Mouse (Mus musculus) lung, embryonic 15.5 days (tissue): ENCODE measurements at regions not wholly inside any gene's neighbourhood (a gene's known extent, or its start where the extent isn't known, plus 50 kb on each side); places are given as distances from the start of the nearest gene placed in this dataset.
"Not testable (repeated sequence)": the region's sequence is repeated elsewhere in the genome, so short reads cannot be mapped to it uniquely, and the experiment has no call there.

Experiments used
- ATAC-seq: fragments of 200-750 bp; cut with Nextera tagmentation; 2 replicates; pipeline ENCODE4 v1.8.0; 2017; ENCODE audit warnings: moderate number of reproducible peaks, borderline replicate concordance; ENCODE audit not compliant: low FRiP score, low TSS enrichment; ENCODE audit errors: extremely low read depth
- H3K27ac ChIP-seq: fragments of 300-500 bp; sonication (generic); 2 replicates; pipeline ENCODE4 v1.5.1; 2015; ENCODE audit warnings: moderate library complexity, mild to moderate bottlenecking, inconsistent platforms
- H3K27me3 ChIP-seq: fragments of 300-500 bp; sonication (generic); 2 replicates; pipeline ENCODE4 v1.6.1; 2015; ENCODE audit warnings: inconsistent platforms
- H3K36me3 ChIP-seq: fragments of 300-500 bp; sonication (generic); 2 replicates; pipeline ENCODE4 v1.6.1; 2015; ENCODE audit warnings: inconsistent platforms
- H3K4me1 ChIP-seq: fragments of 300-500 bp; sonication (generic); 2 replicates; pipeline ENCODE4 v1.6.1; 2015; ENCODE audit warnings: inconsistent platforms
- H3K4me2 ChIP-seq: fragments of 300-500 bp; sonication (generic); 2 replicates; pipeline ENCODE4 v1.6.1; 2015; ENCODE audit warnings: inconsistent platforms, mild to moderate bottlenecking, moderate library complexity
- H3K4me3 ChIP-seq: fragments of 300-500 bp; sonication (generic); 2 replicates; pipeline ENCODE4 v1.5.1; 2015; ENCODE audit warnings: mild to moderate bottlenecking, inconsistent platforms
- H3K9ac ChIP-seq: fragments of 300-500 bp; sonication (generic); 2 replicates; pipeline ENCODE4 v1.6.1; 2015; ENCODE audit warnings: inconsistent platforms
- H3K9me3 ChIP-seq: fragments of 300-500 bp; sonication (generic); 2 replicates; pipeline ENCODE4 v1.6.1; 2016; ENCODE audit warnings: inconsistent platforms
- WGBS: fragments of 180-500 bp; shearing (Covaris S2); methylation state at CpG from one replicate; pipeline ENCODE4 v1.1.7; 2015; 5-methylcytosine and 5-hydroxymethylcytosine counted together

DNA sequence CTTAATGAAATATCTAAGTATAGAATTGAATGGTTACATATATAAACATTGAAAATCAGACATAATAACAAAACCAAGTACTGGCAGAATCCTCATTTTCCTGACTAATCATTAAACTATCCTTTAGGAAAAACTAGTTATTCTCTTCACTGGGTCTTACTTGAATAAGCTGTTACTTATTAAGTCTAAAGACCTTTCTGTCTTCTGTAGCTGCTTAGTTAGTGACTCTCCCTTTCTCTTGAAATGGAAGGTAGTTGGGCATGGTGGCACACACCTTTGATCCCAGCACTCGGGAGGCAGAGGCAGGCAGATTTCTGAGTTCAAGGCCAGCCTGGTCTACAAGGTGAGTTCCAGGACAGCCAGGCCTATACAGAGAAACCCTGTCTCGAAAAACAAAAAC is 135.9 kb upstream of the Abcb5 start:
- not testable (repeated sequence) for ATAC-seq, H3K9me3 ChIP-seq, H3K4me3 ChIP-seq, H3K4me1 ChIP-seq, H3K9ac ChIP-seq, H3K36me3 ChIP-seq, H3K4me2 ChIP-seq, H3K27me3 ChIP-seq, H3K27ac ChIP-seq
- WGBS: 87% methylated on average over 2 of the region's 2 CpGs

DNA sequence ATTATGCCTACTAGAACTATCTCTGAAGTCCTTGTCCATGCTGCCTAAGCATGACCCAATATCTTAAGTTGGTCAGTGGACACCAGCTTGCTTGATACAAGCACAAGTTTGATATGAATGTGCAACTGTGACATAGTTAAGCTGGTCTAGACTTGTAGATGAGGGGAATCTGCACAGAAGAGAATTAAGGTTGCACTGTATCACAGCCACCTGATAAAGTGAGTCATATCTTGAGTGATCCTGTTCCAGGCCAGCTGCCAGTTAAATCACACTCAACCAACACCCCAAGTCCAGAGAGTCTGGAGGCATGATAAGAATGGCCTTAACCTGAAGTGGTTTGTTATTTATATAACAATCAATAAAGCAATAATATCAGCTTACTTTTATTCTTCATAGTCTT is 133.5 kb upstream of the Abcb5 start:
- Histone ChIP-seq H3K36me3 (no peaks in the 10 kb centered on the region), H3K27me3 (no peaks in the 10 kb centered on the region), H3K9me3 (no peaks in the 10 kb centered on the region), H3K27ac (no peak overlapping the region; the same call in 1 of the 2 replicates), H3K4me1 (no peaks in the 10 kb centered on the region; the same call in 1 of the 2 replicates), H3K4me3 (no peak overlapping the region), H3K9ac (no peak overlapping the region), H3K4me2 (no peak overlapping the region)
- no peak for ATAC-seq

DNA sequence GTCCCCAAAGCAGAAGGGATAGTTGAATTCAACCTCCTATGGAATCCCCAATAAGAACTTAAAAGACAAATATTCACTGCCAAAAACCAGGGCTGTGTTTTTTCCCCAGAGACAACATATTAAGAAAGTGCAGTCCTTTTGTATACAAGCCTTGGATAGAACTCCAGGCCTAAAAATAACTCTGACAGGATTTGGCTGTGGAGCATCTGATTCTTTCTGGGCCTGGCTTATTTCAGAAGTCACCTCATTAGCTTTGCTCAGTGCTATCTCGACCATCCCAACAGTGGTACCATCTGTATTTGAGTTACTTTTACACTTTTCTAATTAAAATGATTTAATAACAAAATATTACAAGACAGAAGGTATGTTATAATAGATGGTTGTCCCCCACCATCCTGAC is 131.6 kb upstream of the Abcb5 start:
- WGBS: 17% methylated on average over 1 of the region's 1 CpGs
- Histone ChIP-seq H3K27me3 (no peaks in the 10 kb centered on the region), H3K4me1 (peaks cover 6% of the 10 kb centered on the region), H3K9ac (no peak overlapping the region), H3K9me3 (no peaks in the 10 kb centered on the region), H3K4me3 (no peak overlapping the region), H3K27ac (peak overlapping the region; percentile 83), H3K36me3 (no peaks in the 10 kb centered on the region), H3K4me2 (no peak overlapping the region)
- peak; percentile 91 for ATAC-seq

DNA sequence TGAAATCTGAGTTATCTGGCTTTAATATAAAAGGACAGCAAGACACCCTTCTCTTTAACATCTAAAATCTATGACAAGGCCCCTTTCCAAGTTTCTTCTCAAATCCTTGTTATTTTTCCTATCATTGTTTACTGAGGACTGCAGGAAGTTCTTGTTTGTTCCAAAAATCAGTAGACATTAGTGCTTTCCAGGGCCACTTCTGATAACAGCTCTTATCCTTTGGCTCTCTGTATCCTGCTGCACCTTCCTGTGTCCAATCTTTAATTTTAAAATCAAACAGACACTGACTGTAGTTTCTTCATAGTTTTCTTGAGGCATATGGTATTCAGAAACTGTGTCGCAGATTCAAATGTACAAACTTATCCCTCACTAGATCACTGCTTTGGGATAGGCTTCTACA is 128.1 kb upstream of the Abcb5 start:
- H3K4me1 ChIP-seq: peaks cover 6% of the 10 kb centered on the region
- H3K27me3 ChIP-seq: no peaks in the 10 kb centered on the region
- no peaks in the 10 kb centered on the region for H3K36me3 ChIP-seq
- no peak overlapping the region for H3K4me2 ChIP-seq
- no peak for ATAC-seq
- no peak overlapping the region for H3K27ac ChIP-seq
- no peak overlapping the region for H3K9ac ChIP-seq
- 77% methylated on average over 1 of the region's 1 CpGs for WGBS
- H3K4me3 ChIP-seq: no peak overlapping the region
- no peaks in the 10 kb centered on the region for H3K9me3 ChIP-seq

DNA sequence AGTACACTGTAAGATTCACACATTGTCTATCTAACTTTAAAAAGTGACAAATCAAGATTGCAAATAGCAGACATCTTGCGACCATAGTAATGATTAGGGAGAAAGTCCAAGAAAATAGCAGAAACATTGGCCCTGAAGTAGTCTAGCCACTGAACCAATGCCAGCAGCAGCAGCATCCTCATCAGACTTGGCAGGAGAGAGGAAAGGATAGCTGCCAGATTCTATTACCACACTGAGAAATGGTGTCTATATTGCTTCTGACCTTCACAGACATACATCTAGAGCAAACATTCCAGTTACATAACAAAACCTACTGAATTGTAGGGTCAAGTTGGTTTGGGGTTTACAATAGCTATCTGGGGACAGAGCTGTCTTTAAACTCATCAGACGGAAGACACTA is 127.2 kb upstream of the Abcb5 start:
- peak; percentile 52; the same call in 1 of the 2 replicates for ATAC-seq

DNA sequence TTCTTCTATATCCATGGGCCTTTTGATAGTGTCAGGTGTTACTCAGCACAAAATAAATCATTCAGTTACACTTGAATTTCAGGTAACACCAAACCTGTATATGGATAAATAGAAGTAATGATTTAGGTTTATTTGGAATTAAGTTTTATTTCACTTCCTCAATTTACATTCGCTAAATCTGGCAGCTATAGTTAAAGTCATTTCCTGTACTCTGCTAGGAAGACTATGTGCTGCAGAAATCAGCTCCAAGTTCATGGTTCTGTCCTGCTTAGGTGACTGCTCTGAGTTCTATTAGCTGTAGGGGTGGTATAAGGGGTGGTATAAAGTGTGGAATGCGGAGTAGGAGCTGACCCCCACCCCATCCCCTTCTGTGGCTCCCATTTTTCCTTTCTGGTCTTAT is 123.1 kb upstream of the Abcb5 start:
- no peaks in the 10 kb centered on the region for H3K27me3 ChIP-seq
- peaks cover 10% of the 10 kb centered on the region for H3K4me1 ChIP-seq
- 79% methylated on average over 2 of the region's 2 CpGs for WGBS

More for the DNA sequence above, 127.2 kb upstream of the Abcb5 start:
- no peak overlapping the region for H3K4me2 ChIP-seq
- H3K36me3 ChIP-seq: no peaks in the 10 kb centered on the region
- no peak overlapping the region for H3K4me3 ChIP-seq
- no peak overlapping the region for H3K9ac ChIP-seq
- no peaks in the 10 kb centered on the region for H3K9me3 ChIP-seq
- H3K27ac ChIP-seq: peak overlapping the region; percentile 9; the same call in 1 of the 2 replicates
- H3K4me1 ChIP-seq: peaks cover 6% of the 10 kb centered on the region
- no peaks in the 10 kb centered on the region for H3K27me3 ChIP-seq
- WGBS: 55% methylated on average over 2 of the region's 2 CpGs

DNA sequence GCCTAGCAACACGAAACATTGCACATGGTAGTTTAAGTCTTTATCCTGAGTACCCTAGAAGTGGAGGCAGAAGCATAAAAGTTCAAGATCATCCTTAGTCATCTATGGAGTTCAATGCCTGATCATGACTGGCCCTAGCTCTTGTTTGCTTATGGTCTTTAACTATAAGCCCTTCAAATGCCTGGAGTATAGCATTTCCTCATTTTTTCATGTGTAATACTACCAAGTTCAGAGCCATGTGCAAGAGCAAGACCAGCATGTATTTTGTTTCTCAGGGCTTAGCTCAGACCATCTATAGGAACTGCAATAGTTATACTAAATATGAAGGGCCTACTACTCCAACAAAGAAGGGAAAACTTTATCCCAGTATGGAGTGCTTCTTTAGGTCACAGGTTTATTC is 122.4 kb upstream of the Abcb5 start:
- Histone ChIP-seq H3K9ac (no peak overlapping the region), H3K9me3 (no peaks in the 10 kb centered on the region), H3K27ac (no peak overlapping the region), H3K4me3 (no peak overlapping the region), H3K4me2 (no peak overlapping the region), H3K27me3 (no peaks in the 10 kb centered on the region), H3K36me3 (no peaks in the 10 kb centered on the region), H3K4me1 (peaks cover 10% of the 10 kb centered on the region)
- ATAC-seq: no peak
- WGBS: 76% methylated on average over 1 of the region's 1 CpGs

More for the DNA sequence above, 123.1 kb upstream of the Abcb5 start:
- Histone ChIP-seq H3K4me3 (no peak overlapping the region), H3K9ac (no peak overlapping the region), H3K4me2 (no peak overlapping the region), H3K36me3 (no peaks in the 10 kb centered on the region), H3K27ac (no peak overlapping the region), H3K9me3 (no peaks in the 10 kb centered on the region)
- ATAC-seq: no peak

DNA sequence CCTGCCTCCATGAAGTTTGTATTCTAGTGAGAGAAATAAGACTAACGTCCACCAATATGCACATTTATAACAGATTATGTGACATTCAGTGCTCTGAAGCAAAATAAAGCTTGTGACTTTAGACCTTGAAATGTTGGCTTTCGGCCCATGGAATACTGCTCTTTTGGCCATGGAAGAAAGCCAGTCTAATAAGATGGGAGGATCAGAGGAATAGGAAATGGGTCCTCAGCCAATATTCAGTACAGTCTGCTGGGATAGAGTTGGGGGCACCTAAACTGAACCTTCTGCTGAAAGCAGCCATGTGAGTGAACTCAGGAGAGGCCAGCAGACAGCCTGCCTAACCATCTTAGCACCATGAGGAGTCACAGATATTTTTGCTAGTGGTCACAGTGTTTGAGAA is 118.6 kb upstream of the Abcb5 start:
- H3K36me3 ChIP-seq: no peaks in the 10 kb centered on the region
- H3K9ac ChIP-seq: no peak overlapping the region
- H3K27ac ChIP-seq: 0 out of 2 replicates have a peak overlapping the region, but pooled peaks have one; percentile 37
- H3K4me1 ChIP-seq: peaks cover 4% of the 10 kb centered on the region; the same call in 1 of the 2 replicates
- H3K27me3 ChIP-seq: no peaks in the 10 kb centered on the region
- no peaks in the 10 kb centered on the region for H3K9me3 ChIP-seq
- WGBS: 47% methylated on average over 2 of the region's 2 CpGs
- peak; percentile 78; the same call in 1 of the 2 replicates for ATAC-seq
- H3K4me2 ChIP-seq: no peak overlapping the region
- no peak overlapping the region for H3K4me3 ChIP-seq

DNA sequence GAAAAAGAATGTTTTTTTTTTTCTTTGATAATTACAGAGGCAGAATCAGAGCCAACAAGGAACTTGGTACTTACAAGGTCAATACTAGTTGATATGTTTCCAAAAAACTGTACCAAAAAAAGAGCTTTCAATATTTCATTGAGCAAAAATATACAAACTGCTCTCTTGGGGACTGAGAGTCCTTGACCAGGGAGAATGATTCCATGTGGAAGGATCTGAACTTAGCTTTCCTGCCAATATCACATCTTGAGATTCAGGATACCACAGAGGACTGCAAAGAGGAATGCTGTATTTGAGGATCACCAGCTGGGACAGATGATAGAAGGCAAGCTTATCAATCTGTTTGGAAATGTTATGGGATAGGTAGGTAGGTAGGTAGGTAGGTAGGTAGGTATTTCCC is 116.6 kb upstream of the Abcb5 start:
- Histone ChIP-seq H3K4me1 (peaks cover 4% of the 10 kb centered on the region; the same call in 1 of the 2 replicates), H3K4me2 (no peak overlapping the region), H3K9ac (no peak overlapping the region), H3K27ac (no peak overlapping the region), H3K36me3 (no peaks in the 10 kb centered on the region), H3K27me3 (no peaks in the 10 kb centered on the region), H3K4me3 (no peak overlapping the region), H3K9me3 (no peaks in the 10 kb centered on the region)
- ATAC-seq: no peak

DNA sequence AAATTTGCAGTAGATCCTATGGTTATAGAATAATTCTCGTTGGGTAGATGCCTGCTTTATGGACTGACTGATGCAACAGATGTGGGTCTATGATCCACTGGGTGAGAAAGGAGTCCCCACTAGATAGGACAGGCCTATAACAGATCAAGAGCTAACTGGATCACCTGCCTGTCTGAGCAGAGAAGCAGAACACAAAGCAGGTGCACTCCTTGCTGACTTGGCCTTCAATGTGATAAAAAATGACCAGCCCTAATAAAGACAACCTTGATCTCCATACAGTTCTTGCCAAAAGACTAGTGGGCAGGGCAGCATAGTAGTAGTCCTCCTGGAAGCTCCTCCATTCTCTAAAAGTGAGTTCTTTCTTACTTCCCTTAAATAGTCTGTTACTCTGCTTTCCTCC is 109.6 kb upstream of the Abcb5 start:
- H3K9ac ChIP-seq: no peak overlapping the region
- H3K4me2 ChIP-seq: no peak overlapping the region
- no peak overlapping the region for H3K27ac ChIP-seq
- H3K4me1 ChIP-seq: no peaks in the 10 kb centered on the region
- H3K27me3 ChIP-seq: no peaks in the 10 kb centered on the region
- 77% methylated on average over 1 of the region's 1 CpGs for WGBS
- H3K9me3 ChIP-seq: no peaks in the 10 kb centered on the region
- H3K4me3 ChIP-seq: no peak overlapping the region
- no peak for ATAC-seq
- no peaks in the 10 kb centered on the region for H3K36me3 ChIP-seq

DNA sequence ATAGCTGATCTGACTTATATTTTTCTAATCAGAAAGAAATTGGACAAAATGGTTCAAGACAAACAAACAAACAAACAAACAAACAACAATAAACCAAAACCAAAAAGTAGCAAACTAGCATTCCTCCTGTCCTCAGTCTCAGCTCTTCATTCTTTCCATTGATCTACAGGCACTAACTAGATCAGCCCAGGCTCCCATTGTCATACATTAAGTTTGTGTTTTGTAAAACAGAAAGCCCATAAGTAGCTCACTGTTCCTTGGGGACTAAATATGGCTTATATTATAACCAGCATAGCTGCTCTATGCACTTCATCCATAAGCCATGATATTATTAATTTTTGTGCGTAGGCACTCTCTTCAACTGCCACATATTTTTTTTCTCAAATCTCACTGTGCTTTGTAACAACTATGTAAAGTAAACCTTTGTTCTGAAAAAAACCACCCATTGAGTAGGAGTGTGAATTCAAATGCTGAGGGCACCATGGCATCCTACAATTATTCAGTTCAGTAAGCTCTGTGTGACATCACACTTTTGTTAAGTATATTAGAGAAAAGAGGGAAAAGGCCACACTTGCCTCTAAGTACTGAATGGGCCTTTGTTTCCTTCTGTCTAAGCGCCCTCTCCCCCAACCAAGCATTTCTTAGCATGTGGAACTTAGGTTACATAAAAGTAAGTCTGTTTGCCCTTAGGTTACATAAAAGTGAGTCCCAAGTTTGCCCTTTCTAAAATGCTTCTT is 108.7 kb upstream of the Abcb5 start:
- Histone ChIP-seq H3K9ac (no peak overlapping the region), H3K4me3 (no peak overlapping the region), H3K27me3 (no peaks in the 10 kb centered on the region), H3K9me3 (no peaks in the 10 kb centered on the region), H3K36me3 (no peaks in the 10 kb centered on the region), H3K4me1 (no peaks in the 10 kb centered on the region), H3K27ac (no peak overlapping the region), H3K4me2 (no peak overlapping the region)
- ATAC-seq: no peak
- WGBS: 70% methylated on average over 2 of the region's 2 CpGs

DNA sequence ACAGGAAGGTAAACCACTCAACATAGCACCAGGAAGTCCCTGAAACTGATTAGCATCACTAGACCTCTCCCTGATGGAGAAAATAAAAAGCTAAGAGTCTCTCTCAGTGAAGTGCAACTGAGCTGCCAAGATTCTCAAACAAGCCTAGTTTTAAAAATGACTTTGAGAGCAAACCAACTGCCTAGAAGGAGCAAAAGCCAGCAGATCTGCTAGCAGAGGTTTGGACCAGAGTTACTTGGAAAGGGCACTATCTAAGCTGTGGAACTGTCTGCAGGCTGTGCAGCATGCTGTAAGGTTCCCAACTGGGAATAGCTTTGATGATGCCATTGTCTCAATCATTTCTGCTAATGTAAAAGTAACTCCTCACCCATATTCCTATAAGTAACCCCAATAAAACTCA is 107.9 kb upstream of the Abcb5 start:
- Histone ChIP-seq H3K4me2 (no peak overlapping the region), H3K9ac (no peak overlapping the region), H3K4me3 (no peak overlapping the region), H3K9me3 (no peaks in the 10 kb centered on the region), H3K27ac (no peak overlapping the region), H3K27me3 (no peaks in the 10 kb centered on the region), H3K36me3 (no peaks in the 10 kb centered on the region), H3K4me1 (no peaks in the 10 kb centered on the region)
- ATAC-seq: no peak

DNA sequence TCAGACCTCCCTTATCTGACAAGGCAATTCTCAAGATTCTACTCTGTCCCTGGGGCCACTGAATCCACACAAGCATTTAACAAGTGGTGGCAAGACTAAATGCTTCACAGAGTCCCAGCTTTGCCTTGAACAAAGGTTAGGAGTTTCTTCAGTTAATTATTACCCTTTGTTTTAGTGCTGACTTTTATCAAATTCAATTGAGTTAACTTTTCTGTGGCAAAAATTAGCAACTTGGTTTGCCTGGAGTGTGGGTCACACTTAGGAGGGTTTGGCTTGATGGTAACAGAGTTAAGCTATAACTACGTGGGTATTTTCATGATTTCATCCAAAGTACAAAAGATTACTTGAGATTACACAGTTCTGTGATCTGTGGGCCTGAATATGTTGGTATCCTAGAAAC is 104.7 kb upstream of the Abcb5 start:
- no peak overlapping the region for H3K9ac ChIP-seq
- no peaks in the 10 kb centered on the region for H3K4me1 ChIP-seq
- no peak for ATAC-seq
- WGBS: 50% methylated on average over 1 of the region's 1 CpGs
- H3K4me3 ChIP-seq: no peak overlapping the region
- H3K4me2 ChIP-seq: no peak overlapping the region
- H3K9me3 ChIP-seq: no peaks in the 10 kb centered on the region
- no peaks in the 10 kb centered on the region for H3K36me3 ChIP-seq
- no peak overlapping the region for H3K27ac ChIP-seq
- no peaks in the 10 kb centered on the region for H3K27me3 ChIP-seq
